Mouse (Mus musculus): ENCODE measurements around the gene Prkar1a. TPM values are rescaled to one million over a fixed set of nuclear protein-coding genes. Genes with fewer than 3 reads are reported as not detected.
"Not testable (repeated sequence)": the region's sequence is repeated elsewhere in the genome, so short reads cannot be mapped to it uniquely, and the experiment has no call there.

Prkar1a gene
- 346 and 360 TPM in 2 replicates for polyA plus RNA-seq (2015; fragmentation: Nextera tagmentation; extraction: Ambion mirVana)

DNA sequence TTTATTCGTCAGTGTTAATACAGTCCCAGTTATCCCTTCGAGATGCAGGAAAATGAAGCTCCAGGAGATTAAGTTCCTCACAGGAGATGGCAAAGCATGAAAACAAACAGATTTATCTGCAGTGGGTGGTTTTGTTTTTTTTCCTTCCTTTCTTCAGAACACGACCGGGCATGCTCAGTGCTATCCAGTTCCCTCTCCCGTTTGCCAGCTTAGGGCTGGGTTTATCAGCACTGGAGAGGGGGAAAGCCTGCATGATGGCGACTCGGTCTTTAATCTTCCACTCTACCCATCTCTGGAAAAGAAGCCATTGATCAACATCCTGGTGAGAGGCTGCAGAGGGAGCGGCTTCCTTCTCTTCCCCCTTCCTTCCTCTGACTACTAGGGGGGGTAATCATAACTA is at the start of gene Prkar1a:
Prkar1a (plus strand) TSS at position 200 of the 400 bp plus-strand sequence.
- H3K27ac ChIP-seq: no peak within 1 kb of the TSS
- H3K9ac ChIP-seq: peak within 1 kb of the TSS; percentile 97
- ATAC-seq (ENCODE audit: low FRiP score, low read depth): no peak
- H3K27me3 ChIP-seq: no peaks in the 10 kb centered on the region
- peak within 1 kb of the TSS; percentile 94 for H3K4me3 ChIP-seq
- WGBS: 45% methylated on average over 8 of the region's 8 CpGs
- peaks cover 10% of the 10 kb centered on the region; the same call in 1 of the 2 replicates for H3K36me3 ChIP-seq
- peaks cover 39% of the 10 kb centered on the region for H3K4me1 ChIP-seq
- H3K9me3 ChIP-seq: no peaks in the 10 kb centered on the region
- H3K4me2 ChIP-seq (replicated peaks): peak within 1 kb of the TSS; percentile 90

DNA sequence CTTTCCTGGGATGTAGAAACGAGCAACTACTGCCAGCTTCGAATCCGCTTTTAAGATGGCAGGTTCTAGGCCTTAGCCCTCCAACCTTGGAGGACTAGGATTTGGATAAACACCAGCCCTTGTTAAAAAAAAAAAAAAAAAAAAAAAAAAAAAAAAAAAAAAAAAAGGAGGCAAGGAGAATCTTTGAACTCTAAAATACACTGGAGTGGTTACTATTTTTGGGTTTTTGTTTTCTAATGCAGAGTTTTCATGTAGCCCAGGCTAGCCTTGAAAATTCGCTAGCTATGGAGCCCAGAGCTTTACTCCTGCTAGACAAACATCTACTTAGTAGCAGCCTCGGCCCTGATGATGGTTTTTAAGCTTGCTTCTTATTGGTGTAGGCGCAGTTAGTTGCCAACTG is 41.6 kb upstream of the Prkar1a start:
- ATAC-seq (ENCODE audit: low FRiP score, low read depth): no peak
- no peaks in the 10 kb centered on the region for H3K9me3 ChIP-seq
- H3K9ac ChIP-seq: no peak overlapping the region
- H3K4me1 ChIP-seq: peaks cover 23% of the 10 kb centered on the region
- peaks cover 27% of the 10 kb centered on the region for H3K36me3 ChIP-seq
- no peak overlapping the region for H3K27ac ChIP-seq
- no peak overlapping the region for H3K4me3 ChIP-seq
- WGBS: 84% methylated on average over 6 of the region's 6 CpGs
- H3K4me2 ChIP-seq (replicated peaks): no peak overlapping the region
- H3K27me3 ChIP-seq: no peaks in the 10 kb centered on the region

DNA sequence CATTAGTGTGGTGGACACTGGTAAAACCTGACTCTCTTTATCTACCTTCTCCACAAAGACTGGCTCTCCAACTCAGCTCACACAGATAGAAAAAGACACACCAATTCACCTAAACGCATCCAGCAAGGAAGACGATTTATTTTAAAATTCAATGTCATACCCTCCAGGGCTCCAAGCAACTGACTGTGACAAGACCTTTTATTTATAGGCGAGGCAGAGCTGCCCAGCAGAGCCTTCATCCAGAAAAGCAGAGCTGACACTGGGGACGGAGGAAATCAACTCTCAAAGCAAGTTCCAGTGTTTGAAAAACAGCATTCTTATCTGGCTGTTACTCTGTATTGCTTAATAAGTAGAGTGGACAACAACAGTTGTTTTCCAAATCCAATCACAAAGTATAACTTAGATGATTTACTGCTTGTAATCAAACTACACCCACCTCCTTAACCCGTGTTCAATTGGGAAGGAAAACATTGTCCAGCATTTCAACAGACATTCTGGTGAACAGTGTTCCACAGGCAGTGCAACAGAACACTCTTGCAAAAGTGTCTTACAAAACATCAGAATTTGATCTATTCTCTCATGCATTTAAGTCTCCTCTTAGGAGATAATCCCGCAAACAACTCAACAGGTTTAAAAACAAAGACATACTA is 40.1 kb upstream of the Prkar1a start:
- H3K4me2 ChIP-seq (replicated peaks): peak overlapping the region; percentile 76
- ATAC-seq (ENCODE audit: low FRiP score, low read depth): no peak
- H3K4me1 ChIP-seq: peaks cover 23% of the 10 kb centered on the region
- no peaks in the 10 kb centered on the region for H3K9me3 ChIP-seq
- WGBS: 63% methylated on average over 6 of the region's 6 CpGs
- H3K27me3 ChIP-seq: no peaks in the 10 kb centered on the region
- H3K9ac ChIP-seq: no peak overlapping the region; the same call in 1 of the 2 replicates
- no peak overlapping the region for H3K27ac ChIP-seq
- peaks cover 14% of the 10 kb centered on the region for H3K36me3 ChIP-seq
- no peak overlapping the region for H3K4me3 ChIP-seq

DNA sequence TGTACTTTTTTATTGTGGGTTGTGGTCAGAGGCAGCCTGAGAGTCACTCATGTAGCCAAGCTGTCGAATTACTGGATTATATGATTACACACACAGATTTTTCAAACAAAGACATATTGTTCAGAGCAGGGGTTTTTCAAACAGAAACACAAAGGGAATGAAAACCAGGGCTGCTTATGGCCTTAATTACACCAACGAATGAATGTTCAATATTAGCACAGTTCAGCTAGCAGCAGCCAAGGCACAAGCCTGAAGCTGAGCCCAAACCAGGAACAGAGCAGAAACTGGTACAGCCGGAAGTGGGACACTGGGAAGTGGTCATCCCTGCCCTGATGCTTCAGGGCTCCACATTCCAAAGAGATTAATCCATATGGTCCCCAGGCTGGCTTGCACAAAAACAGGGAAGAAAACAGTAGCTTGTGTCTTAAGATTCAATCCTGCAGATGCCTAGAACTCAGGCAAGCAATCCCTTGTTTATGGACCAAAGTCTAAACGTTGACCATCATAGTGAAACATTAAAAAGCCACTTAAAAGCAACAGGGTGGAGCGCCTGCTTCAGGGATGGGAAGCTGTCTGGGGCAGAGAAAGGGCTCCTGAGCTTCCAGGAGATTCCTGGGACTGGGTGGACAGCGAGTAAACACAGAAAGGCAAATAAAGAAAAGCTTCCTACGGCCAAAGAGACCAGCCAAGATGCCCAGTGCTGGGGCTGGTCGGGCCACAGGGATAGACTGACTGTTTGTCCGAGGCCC is 39.0 kb upstream of the Prkar1a start:
- H3K9ac ChIP-seq: peak overlapping the region; percentile 81
- H3K4me1 ChIP-seq: peaks cover 25% of the 10 kb centered on the region
- peak overlapping the region; percentile 79 for H3K4me3 ChIP-seq
- H3K27ac ChIP-seq: no peak overlapping the region
- WGBS: 11% methylated on average over 9 of the region's 9 CpGs
- H3K9me3 ChIP-seq: no peaks in the 10 kb centered on the region
- peak overlapping the region; percentile 76 for H3K4me2 ChIP-seq (replicated peaks)
- ATAC-seq (ENCODE audit: low FRiP score, low read depth): no peak
- no peaks in the 10 kb centered on the region for H3K27me3 ChIP-seq
- H3K36me3 ChIP-seq: 0 out of 2 replicates have a peak, but pooled peaks cover 6% of the 10 kb centered on the region

DNA sequence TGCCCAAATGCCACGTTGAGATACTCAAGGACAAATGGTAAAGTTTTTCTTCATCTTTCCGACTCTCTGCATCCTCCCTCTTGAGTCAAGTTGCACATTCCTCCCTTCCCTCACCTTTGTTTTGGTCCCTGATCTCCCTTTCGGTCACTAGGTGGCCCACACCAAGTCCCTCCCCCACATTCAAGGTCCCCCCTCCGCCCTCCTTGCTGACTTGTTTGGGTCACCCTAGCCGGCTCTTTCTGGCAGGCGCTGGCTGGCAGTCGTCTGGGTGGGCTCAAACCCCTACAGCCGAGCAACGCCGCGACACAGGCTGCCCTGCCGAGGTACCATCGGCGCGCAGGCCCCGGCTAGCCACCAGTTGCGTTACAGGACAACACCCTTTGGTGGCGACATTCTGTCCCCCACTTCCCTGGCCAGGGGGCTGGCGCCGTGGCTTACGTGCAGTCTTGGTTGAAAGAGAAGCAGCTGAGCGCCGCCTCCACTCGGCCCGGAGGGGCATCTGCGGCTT is 38.4 kb upstream of the Prkar1a start:
- peak overlapping the region; percentile 79 for H3K4me3 ChIP-seq
- H3K4me1 ChIP-seq: peaks cover 27% of the 10 kb centered on the region
- under 1% methylated on average over 26 of the region's 26 CpGs for WGBS
- H3K27me3 ChIP-seq: no peaks in the 10 kb centered on the region
- H3K36me3 ChIP-seq: 0 out of 2 replicates have a peak, but pooled peaks cover 3% of the 10 kb centered on the region
- H3K4me2 ChIP-seq (replicated peaks): peak overlapping the region; percentile 76
- no peaks in the 10 kb centered on the region for H3K9me3 ChIP-seq
- ATAC-seq (ENCODE audit: low FRiP score, low read depth): no peak; the same call in 1 of the 2 replicates
- peak overlapping the region; percentile 75; the same call in 1 of the 2 replicates for H3K27ac ChIP-seq
- peak overlapping the region; percentile 81 for H3K9ac ChIP-seq

DNA sequence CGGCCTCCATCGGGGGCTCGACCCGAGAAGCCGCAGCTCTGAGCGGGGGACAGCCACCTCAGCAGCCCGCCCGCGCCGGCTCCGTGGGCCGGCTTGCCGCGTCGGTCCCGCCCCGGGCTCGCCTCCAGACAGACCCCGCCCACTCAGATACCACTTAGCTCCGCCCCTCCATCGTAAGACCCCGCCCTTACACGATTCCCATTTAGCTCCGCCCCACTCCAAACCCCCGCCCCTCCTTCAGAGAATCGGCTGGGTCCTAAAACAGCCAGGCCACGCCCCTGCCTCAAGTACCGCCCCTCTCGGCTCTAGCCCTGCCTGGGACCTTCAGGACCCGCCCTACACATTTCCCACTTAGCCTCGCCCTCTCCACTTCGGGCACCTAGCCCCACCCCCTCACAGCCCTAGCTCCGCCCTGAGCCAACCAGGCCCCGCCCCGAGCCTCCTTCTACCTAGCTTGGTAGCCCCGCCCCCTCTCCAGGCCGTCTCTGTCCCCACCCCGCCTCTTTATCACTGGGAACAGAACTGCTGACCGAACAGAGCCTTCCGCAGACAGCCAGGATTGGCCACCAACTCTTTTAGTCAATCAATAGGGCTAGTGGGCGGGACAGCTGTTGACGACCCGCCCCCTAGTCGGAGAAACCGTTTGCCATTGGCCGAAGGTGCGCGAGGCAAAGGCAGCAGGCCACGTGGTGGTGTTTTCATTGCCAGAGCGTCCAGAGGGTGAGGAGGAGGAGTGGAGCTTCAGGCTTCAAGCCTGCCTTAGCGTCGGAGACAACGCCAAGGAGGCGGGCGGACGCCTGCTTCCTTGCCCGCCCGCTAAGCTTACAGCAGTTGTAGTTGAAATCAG is 37.7 kb upstream of the Prkar1a start, which contains the start of gene Wipi1:
Wipi1 (minus strand) TSS at position 665 of the 847 bp plus-strand sequence.
- H3K4me1 ChIP-seq: peaks cover 29% of the 10 kb centered on the region
- peak within 1 kb of the TSS; percentile 81 for H3K9ac ChIP-seq
- peak within 1 kb of the TSS; percentile 79 for H3K4me3 ChIP-seq
- under 1% methylated on average over 58 of the region's 58 CpGs for WGBS
- H3K36me3 ChIP-seq: no peaks in the 10 kb centered on the region
- H3K4me2 ChIP-seq (replicated peaks): peak within 1 kb of the TSS; percentile 76
- no peaks in the 10 kb centered on the region for H3K27me3 ChIP-seq
- no peaks in the 10 kb centered on the region for H3K9me3 ChIP-seq
- ATAC-seq (ENCODE audit: low FRiP score, low read depth): peak; percentile 97
- H3K27ac ChIP-seq: peak within 1 kb of the TSS; percentile 75; the same call in 1 of the 2 replicates

DNA sequence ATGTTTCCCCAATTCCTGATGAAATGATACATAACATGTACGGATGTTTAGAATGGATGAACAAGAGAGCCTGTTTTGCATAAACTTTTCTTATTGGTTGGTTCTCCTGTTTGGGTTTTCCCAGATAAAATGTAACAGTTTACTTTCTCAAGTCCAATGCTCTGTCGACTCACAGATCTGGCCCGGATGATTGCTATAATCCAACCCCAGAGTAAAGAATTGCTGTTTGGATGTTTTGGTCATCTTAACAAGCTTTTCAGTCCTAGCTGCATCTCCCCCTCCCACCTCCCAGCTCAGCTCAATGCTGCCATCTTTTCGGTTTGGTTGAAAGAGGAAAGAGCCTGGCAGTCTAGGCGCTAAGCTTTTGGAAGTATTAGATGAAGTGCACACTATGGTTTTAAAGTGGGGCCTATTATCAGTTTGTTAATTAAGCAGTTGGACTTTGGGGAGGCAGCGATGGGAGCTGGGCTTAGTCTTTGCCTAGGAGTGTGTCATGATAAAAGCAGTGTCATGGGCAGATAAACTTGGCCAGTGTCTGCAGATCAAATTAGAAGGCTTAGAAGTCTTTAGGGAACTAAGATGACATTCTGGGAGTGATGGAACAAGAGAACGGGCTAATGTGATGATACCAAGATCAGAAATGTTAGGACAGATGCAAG is 36.2 kb upstream of the Prkar1a start:
- Histone ChIP-seq H3K27me3 (no peaks in the 10 kb centered on the region), H3K4me1 (peaks cover 36% of the 10 kb centered on the region), H3K36me3 (no peaks in the 10 kb centered on the region), H3K9ac (no peak overlapping the region), H3K4me2 (replicated peaks) (no peak overlapping the region), H3K27ac (no peak overlapping the region), H3K4me3 (no peak overlapping the region), H3K9me3 (no peaks in the 10 kb centered on the region)
- no peak for ATAC-seq (ENCODE audit: low FRiP score, low read depth)
- whole genome bisulfite sequencing: 65% methylated on average over 7 of the region's 7 CpGs

DNA sequence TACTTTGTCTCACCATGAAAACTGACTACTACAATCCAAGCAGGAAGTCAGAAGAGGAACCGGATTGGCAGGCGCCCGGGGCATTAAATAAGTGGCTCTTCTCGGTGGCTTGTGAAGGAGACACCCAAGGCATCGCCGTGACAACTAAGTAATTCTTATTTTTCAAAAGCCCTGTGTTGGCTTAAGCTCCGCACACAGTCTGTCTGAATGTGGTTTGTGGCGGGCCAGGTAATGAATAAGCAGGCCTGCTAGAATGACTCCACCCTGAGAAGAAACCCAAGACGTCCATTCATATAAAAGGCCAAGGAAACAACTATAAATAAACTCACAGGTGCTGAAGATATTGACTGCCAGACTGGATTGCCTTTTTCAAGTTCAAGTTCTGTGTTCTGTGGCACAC is 33.9 kb upstream of the Prkar1a start:
- 66% methylated on average over 9 of the region's 9 CpGs for WGBS
- H3K4me3 ChIP-seq: no peak overlapping the region
- no peak overlapping the region for H3K27ac ChIP-seq
- no peak overlapping the region for H3K9ac ChIP-seq
- no peaks in the 10 kb centered on the region for H3K27me3 ChIP-seq
- H3K9me3 ChIP-seq: no peaks in the 10 kb centered on the region
- no peaks in the 10 kb centered on the region for H3K36me3 ChIP-seq
- no peak for ATAC-seq (ENCODE audit: low FRiP score, low read depth)
- H3K4me1 ChIP-seq: peaks cover 21% of the 10 kb centered on the region
- no peak overlapping the region for H3K4me2 ChIP-seq (replicated peaks)

DNA sequence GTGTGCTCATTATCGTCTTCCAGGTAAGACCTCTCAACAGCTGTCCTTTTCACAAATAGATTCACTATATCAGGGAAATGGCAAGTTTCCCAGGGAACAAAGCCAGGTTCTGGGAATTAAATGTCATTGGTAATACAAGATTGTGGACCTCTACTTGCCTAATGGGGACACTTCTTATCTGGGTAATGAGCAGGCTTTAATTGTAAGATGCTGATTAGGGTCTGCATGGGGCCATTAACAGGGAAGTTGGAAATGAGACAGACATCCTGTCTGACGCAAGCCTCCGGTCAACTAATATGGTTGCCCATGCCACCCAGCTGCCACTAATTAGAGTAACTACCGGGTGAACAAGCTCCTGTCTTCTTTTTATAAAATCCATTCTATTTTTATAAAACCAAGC is 32.9 kb upstream of the Prkar1a start:
- Histone ChIP-seq H3K9ac (no peak overlapping the region), H3K27me3 (no peaks in the 10 kb centered on the region), H3K27ac (no peak overlapping the region), H3K4me3 (no peak overlapping the region), H3K9me3 (no peaks in the 10 kb centered on the region), H3K4me2 (replicated peaks) (no peak overlapping the region), H3K36me3 (no peaks in the 10 kb centered on the region), H3K4me1 (peaks cover 18% of the 10 kb centered on the region)
- no peak for ATAC-seq (ENCODE audit: low FRiP score, low read depth)
- 19% methylated on average over 4 of the region's 4 CpGs for WGBS

DNA sequence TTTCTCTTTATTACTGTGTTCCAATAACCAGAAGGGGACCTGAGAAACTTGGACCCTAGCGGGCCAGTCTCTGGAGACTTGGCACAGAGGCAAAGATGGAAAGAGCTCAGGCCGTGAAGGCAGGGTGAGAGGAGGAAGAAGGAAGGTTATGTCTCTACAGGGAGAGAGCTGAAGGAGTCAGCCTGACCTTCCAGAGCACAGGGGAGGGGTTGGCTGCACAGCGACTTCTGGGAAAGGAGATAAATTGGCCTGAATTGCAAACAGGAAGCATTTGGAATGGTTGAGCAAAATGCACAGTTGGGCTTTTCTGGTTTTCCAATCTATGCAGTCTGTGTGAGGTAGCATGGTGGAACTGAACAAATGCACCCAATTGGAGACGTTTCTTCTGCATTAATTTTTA is 32.4 kb upstream of the Prkar1a start:
- no peaks in the 10 kb centered on the region for H3K36me3 ChIP-seq
- no peak overlapping the region for H3K4me3 ChIP-seq
- no peak overlapping the region for H3K9ac ChIP-seq
- no peak overlapping the region for H3K27ac ChIP-seq
- no peak for ATAC-seq (ENCODE audit: low FRiP score, low read depth)
- H3K27me3 ChIP-seq: no peaks in the 10 kb centered on the region
- peaks cover 18% of the 10 kb centered on the region for H3K4me1 ChIP-seq
- H3K9me3 ChIP-seq: no peaks in the 10 kb centered on the region
- 28% methylated on average over 4 of the region's 4 CpGs for WGBS
- no peak overlapping the region for H3K4me2 ChIP-seq (replicated peaks)

DNA sequence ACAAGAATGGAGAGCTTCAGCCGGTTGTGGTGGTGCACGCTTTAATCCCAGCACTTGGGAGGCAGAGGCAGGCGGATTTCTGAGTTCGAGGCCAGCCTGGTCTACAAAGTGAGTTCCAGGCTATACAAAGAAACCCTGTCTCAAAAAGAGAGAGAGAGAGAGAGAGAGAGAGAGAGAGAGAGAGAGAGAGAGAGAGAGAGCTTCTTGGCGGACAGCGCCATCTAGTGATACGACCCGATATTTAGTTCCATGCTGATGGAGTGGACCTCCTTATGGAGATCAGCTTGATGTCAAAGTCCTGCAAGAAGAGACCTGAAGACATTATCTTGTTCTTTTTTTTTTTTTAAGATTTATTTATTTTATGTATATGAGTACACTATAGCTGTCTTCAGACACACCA is 30.1 kb upstream of the Prkar1a start:
- H3K4me1 ChIP-seq: peaks cover 22% of the 10 kb centered on the region
- H3K27ac ChIP-seq; ATAC-seq (ENCODE audit: low FRiP score, low read depth); H3K9ac ChIP-seq; H3K9me3 ChIP-seq; H3K36me3 ChIP-seq; H3K4me3 ChIP-seq; H3K4me2 ChIP-seq (replicated peaks); H3K27me3 ChIP-seq: not testable (repeated sequence)
- WGBS: 38% methylated on average over 8 of the region's 8 CpGs

Data from limb, embryonic 13.5 days (tissue).